Mouse (Mus musculus) G1E (cell line): Measurements from ENCODE around the gene Plekhg5.

Experiments
- CTCF ChIP-seq: IDR thresholded peaks from 2 replicates; pipeline ENCODE4 v1.5.1; 2012; ENCODE audit warnings: low read depth, low read length, inconsistent platforms, mixed read lengths
- GATA1 ChIP-seq: IDR thresholded peaks from 2 replicates; pipeline ENCODE4 v1.6.1; 2012; ENCODE audit warnings: borderline replicate concordance, low read length, inconsistent platforms, mixed read lengths
- TAL1 ChIP-seq: conservative IDR thresholded peaks from 2 replicates; pipeline ENCODE4 v1.6.1; 2012; ENCODE audit warnings: low read depth, low read length, inconsistent platforms, mixed read lengths

GRCm38 (mm10) chr4:152072121-152072601, at the start of gene Plekhg5:
- TF ChIP-seq CTCF = no peak
- no peak for TF ChIP-seq GATA1
- no peak for TF ChIP-seq TAL1
